Mouse (Mus musculus) liver, embryonic 14.5 days (tissue): ENCODE measurements around the gene Tprg.

Experiments
- CTCF ChIP-seq: IDR thresholded peaks from 2 replicates; pipeline ENCODE4 v1.5.1; 2016; ENCODE audit warnings: antibody characterized with exemption, low read depth, control low read depth
- EP300 ChIP-seq: IDR thresholded peaks from 2 replicates; pipeline ENCODE4 v1.6.1; 2016; ENCODE audit warnings: antibody characterized with exemption, low read depth

GRCm38 (mm10) chr16:25376720-25377373, 90.2 kb downstream of the Tprg start:
- TF ChIP-seq EP300 (no peak), CTCF (peak; percentile 63)
